Mouse (Mus musculus): ENCODE data around the gene Wdr37. TPM values are rescaled to one million over a fixed set of nuclear protein-coding genes. Genes with fewer than 3 reads are reported as not detected.

The Wdr37 gene
- 3.4 and 17.0 TPM in 2 replicates for polyA plus RNA-seq (2012; ENCODE audit: low replicate concordance)

GRCm38 (mm10) chr13:8871314-8871962, at the start of gene Wdr37:
TSS of gene Wdr37 (minus strand) at chr13:8871909.

GRCm38 (mm10) chr13:8885445-8886184, 13.9 kb upstream of the Wdr37 start, which contains the start of gene Idi1:
TSS of gene Idi1 (plus strand) at chr13:8885501.

Other genes starting within 250 kb of the Wdr37 start
- 0.89 and 2.7 TPM in 2 replicates for gene Idi1, start 13.6 kb upstream of the Wdr37 start, polyA plus RNA-seq (2012; ENCODE audit: low replicate concordance)
- gene Gm9745, start 76.3 kb upstream of the Wdr37 start, polyA plus RNA-seq (2012; ENCODE audit: low replicate concordance), result not detected in 2 replicates
- not detected in 2 replicates for gene Idi2, start 81.0 kb upstream of the Wdr37 start, polyA plus RNA-seq (2012; ENCODE audit: low replicate concordance)
- gene Gtpbp4, start 124.2 kb upstream of the Wdr37 start, polyA plus RNA-seq (2012; ENCODE audit: low replicate concordance), result 0.99 and 3.5 TPM in 2 replicates
- gene Larp4b, start 222.0 kb upstream of the Wdr37 start, polyA plus RNA-seq (2012; ENCODE audit: low replicate concordance), result 23.1 and 24.3 TPM in 2 replicates